Mouse (Mus musculus) brain, embryonic 14.5 days (tissue): ENCODE measurements at regions not wholly inside any gene's neighbourhood (a gene's known extent, or its start where the extent isn't known, plus 50 kb on each side); places are given as distances from the start of the nearest gene placed in this dataset.

Experiments
- CTCF ChIP-seq: fragments of 200-500 bp; IDR thresholded peaks from 2 replicates; pipeline ENCODE4 v1.5.1; 2012; ENCODE audit warnings: inconsistent platforms, mild to moderate bottlenecking, moderate library complexity, borderline replicate concordance; ENCODE audit not compliant: insufficient read depth, insufficient read length; ENCODE audit errors: extremely low read depth
- POLR2A ChIP-seq: fragments of 200-500 bp; IDR thresholded peaks from 2 replicates; pipeline ENCODE4 v1.6.1; 2012; ENCODE audit warnings: mild to moderate bottlenecking, inconsistent platforms, borderline replicate concordance; ENCODE audit not compliant: poor library complexity, insufficient read depth, insufficient read length, severe bottlenecking; ENCODE audit errors: extremely low read depth

GRCm38 (mm10) chr10:122308691-122309090, 139.6 kb upstream of the Avpr1a start:
- no peak for TF ChIP-seq CTCF
- no peak for TF ChIP-seq POLR2A
